In genomic region chr2:15931924-15932323, GRCm38 (mm10) we compare ENCODE assay signal across 25 mouse cellular contexts.
"Had no signal": no experiment of that assay in that cellular context is flagged by ENCODE, and none has a peak within 500 bp of the region (broad histone marks: within the 10 kb centered on the region; RNA-seq: fewer than 3 reads in every experiment).

No protein-coding gene starts in this region.

- ATAC-seq: intestine, postnatal 0 days had no signal

- H3K9ac ChIP-seq: heart, embryonic 12.5 days; hindbrain, embryonic 12.5 days; hindbrain, embryonic 15.5 days; limb, embryonic 12.5 days; liver, embryonic 13.5 days had no signal

- DNase-seq: gastrocnemius, adult 2 months; gastrocnemius, postnatal 10 days; gastrocnemius, postnatal 25 days; heart, adult 18-20 months; heart, postnatal 10 days; heart, postnatal 4 days; kidney, adult 18-20 months; kidney, adult 8-10 months; kidney, postnatal 10 days; kidney, postnatal 25 days; kidney, postnatal 4 days; liver; liver, embryonic 13.5 days had no signal

- H3K4me3 ChIP-seq: gastrocnemius, adult 2 months; heart, embryonic 10.5 days; heart, embryonic 12.5 days; hindbrain, embryonic 10.5 days; hindbrain, embryonic 12.5 days; hindbrain, embryonic 15.5 days; layer of hippocampus, adult 2 months; left cerebral cortex, adult 2 months; limb, embryonic 10.5 days; limb, embryonic 12.5 days; liver, embryonic 13.5 days had no signal

- H3K4me2 ChIP-seq: heart, embryonic 12.5 days; hindbrain, embryonic 12.5 days; hindbrain, embryonic 15.5 days; limb, embryonic 12.5 days; liver, embryonic 11.5 days; liver, embryonic 13.5 days had no signal

- H3K36me3 ChIP-seq: heart, embryonic 10.5 days; heart, embryonic 12.5 days; hindbrain, embryonic 10.5 days; hindbrain, embryonic 12.5 days; hindbrain, embryonic 15.5 days; limb, embryonic 10.5 days; limb, embryonic 12.5 days; liver, embryonic 13.5 days had no signal

- H3K4me1 ChIP-seq: heart, embryonic 10.5 days; heart, embryonic 12.5 days; hindbrain, embryonic 10.5 days; hindbrain, embryonic 12.5 days; limb, embryonic 10.5 days; limb, embryonic 12.5 days; liver, embryonic 13.5 days had no signal

- H3K27ac ChIP-seq: gastrocnemius, adult 2 months; heart, embryonic 10.5 days; hindbrain, embryonic 10.5 days; hindbrain, embryonic 12.5 days; hindbrain, embryonic 15.5 days; hindbrain, postnatal 0 days; layer of hippocampus, adult 2 months; left cerebral cortex, adult 2 months; limb, embryonic 10.5 days; limb, embryonic 12.5 days; liver, embryonic 13.5 days had no signal

- H3K9me3 ChIP-seq: heart, embryonic 10.5 days; heart, embryonic 12.5 days; hindbrain, embryonic 10.5 days; hindbrain, embryonic 12.5 days; hindbrain, embryonic 15.5 days; limb, embryonic 10.5 days; limb, embryonic 12.5 days; liver, embryonic 13.5 days had no signal

- H3K27me3 ChIP-seq: heart, embryonic 12.5 days; hindbrain, embryonic 12.5 days; hindbrain, embryonic 15.5 days; limb, embryonic 12.5 days; liver, embryonic 13.5 days had no signal
